Mouse (Mus musculus) T-helper 1 cell (primary cell): ENCODE measurements around the gene Cacna1e.

Source experiments
- in situ Hi-C: fragments of 300-600 bp; cut with MboI, MseI; formaldehyde crosslinking; loops from one replicate; pipeline ENCODE4 v1.15.1; 2025; ENCODE audit warnings: high pct_unique_total_duplicates

Cacna1e gene

GRCm38 (mm10) chr1:154839272-154839671 lies 45.0 kb downstream of the Cacna1e start:
- in situ Hi-C loops: no loop called here

DNA sequence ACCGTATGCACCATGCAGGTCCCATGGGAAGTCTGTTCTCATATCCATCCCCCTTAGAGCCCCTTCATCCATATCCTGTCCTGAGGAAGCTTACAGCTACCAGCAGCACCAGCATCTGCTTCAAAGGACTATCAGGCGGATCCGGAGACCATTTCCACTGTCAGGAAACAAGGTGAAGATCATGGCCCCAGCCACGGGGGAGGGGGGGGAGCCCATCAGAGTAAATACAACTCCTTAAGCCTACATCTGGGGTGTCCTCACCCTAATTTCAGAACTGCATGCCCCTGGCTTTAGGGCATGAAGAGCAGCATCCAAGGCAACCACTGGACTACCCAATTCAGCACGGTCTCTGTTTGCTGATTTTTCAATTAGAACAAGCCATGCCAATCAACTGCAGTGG lies 47.8 kb downstream of the Cacna1e start:
- in situ Hi-C loops: no loop called here

GRCm38 (mm10) chr1:154832168-154832539 lies 52.1 kb downstream of the Cacna1e start:
- in situ Hi-C loops: no loop called here

- in situ Hi-C loops: no loop called here
Observed at GRCm38 (mm10) chr1:154831269-154832167, 52.8 kb downstream of the Cacna1e start.

DNA sequence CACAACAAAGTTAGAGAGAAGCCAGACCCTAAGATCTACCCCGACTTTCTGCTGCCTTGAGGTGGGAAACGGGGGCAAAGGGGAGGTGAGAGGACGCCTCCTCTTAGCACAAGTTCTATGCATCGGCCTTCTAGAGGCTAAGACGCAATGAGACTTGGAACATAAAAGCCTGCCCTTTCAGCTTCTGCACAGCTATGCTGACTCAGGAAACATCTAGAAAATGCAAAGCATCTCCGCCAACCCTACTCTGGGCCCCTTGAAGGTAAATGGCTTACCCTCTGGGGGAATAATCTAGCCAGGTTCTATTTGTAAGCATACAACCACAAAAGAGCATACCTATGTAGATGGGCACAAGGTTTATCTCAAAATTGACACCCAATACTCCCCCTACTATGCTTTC lies 54.2 kb downstream of the Cacna1e start:
- in situ Hi-C loops: no loop called here

- in situ Hi-C loops: no loop called here
Observed at GRCm38 (mm10) chr1:154823098-154823497, 61.2 kb downstream of the Cacna1e start.

- in situ Hi-C loops: no loop called here
Observed at GRCm38 (mm10) chr1:154820422-154820821, 63.9 kb downstream of the Cacna1e start.

DNA sequence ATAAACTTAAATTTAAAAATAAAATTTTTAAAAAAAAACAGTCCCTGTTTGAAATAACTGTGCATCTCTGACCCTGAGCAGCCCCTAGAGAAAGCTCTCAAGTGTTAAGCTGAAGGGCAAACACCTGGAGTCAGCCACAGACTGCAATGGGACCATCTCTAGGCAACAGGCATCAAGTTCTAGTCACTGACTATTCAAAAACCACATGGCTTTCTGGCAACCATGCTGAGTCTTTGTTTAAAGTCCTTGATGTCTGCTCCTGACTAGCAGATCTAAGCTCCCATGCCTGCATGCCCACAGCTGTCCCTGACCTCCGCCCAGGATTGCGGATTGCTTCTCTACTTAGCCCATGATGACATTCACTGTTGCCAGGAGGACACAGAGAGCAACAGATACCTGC lies 64.3 kb downstream of the Cacna1e start:
- in situ Hi-C loops: no loop called here

GRCm38 (mm10) chr1:154818742-154819141 lies 65.6 kb downstream of the Cacna1e start:
- in situ Hi-C loops: no loop called here

- in situ Hi-C loops: no loop called here
Observed at GRCm38 (mm10) chr1:154816836-154817235, 67.5 kb downstream of the Cacna1e start.

DNA sequence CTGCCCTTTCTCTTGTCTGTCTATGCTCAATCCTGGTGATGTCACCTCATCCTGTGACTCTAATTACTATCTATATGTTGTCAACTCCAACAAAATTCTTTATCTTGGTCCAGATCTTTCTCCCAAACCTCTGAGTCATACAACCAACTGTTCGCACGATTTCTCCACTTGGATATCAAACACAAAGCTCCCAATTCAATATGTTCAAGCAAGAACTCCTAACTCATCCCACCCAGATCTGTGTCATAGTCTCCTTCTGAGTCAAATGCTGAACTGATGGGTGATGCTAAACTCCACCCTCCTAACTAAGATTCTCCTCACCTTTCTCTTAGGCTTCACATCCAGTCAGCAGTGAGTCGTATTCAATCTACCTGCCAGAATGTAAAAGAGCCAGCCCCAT lies 68.0 kb downstream of the Cacna1e start:
- in situ Hi-C loops: no loop called here

DNA sequence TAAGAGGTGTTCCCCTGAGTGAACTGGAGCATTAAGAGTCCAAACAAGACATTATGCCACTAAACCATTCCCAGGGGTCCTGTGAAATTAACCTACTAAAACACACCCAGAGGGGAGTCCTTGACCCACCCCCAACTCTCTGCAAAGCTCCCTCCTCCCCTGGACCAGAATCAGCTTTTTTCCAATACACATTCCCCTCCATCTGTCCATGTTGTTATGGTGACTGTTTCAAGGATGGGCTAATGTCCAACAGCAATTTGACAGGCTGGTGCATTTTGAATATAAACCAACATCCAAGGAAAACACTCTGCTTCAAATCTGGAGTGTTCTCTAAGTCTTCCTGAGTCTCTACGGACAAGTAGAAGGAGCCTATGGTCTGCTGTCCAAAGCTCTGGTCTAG lies 78.6 kb downstream of the Cacna1e start:
- in situ Hi-C loops: no loop called here

DNA sequence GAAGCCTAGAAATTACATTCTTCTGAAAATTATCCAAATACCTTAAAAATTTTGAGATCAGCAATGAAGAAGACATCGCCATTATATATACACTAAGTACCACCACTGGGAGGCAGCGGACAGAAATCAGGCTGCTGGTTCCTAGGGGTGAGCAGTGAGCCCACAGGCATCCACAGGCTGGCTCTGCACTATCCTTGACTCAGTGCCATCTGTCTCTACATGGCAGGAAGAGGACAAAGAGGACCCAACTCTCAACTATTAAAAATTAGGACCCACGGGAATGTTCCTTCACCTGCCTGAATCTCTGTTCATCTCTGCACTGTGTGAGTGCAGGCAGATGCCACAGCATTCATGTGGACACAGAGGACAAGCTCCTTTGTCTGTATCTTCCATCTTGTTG lies 79.3 kb downstream of the Cacna1e start:
- in situ Hi-C loops: no loop called here

GRCm38 (mm10) chr1:154802301-154802904 lies 81.9 kb downstream of the Cacna1e start:
- in situ Hi-C loops: no loop called here

GRCm38 (mm10) chr1:154799257-154799656 lies 85.0 kb downstream of the Cacna1e start:
- in situ Hi-C loops: loop anchor here (25.0 kb wide), 1 partner anchor 738 kb away; no protein-coding TSS in a partner anchor

DNA sequence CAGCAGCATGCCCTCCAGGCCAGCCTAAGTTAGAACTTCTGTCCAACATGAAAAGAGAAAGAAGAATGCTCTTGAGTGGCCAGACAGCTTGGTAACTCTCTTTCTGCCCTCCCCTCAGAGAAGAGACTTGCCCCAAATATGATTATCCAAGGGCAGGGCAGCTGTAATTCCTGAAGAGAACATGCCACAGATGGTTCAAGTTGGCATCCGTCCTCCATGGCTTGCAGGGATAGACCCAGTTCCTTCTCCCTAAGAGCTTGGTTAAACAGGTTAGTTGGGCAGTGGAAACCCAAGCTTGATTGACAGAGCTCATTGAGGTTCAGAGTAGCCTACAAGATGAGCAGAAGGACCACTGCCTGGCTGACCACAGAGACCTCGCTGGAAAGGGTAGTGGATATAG lies 85.5 kb downstream of the Cacna1e start:
- in situ Hi-C loops: loop anchor here (25.0 kb wide), 1 partner anchor 739 kb away; no protein-coding TSS in a partner anchor

GRCm38 (mm10) chr1:154796685-154797084 lies 87.6 kb downstream of the Cacna1e start:
- in situ Hi-C loops: loop anchor here (25.0 kb wide), 1 partner anchor 741 kb away; no protein-coding TSS in a partner anchor

GRCm38 (mm10) chr1:154794518-154794951 lies 89.8 kb downstream of the Cacna1e start:
- in situ Hi-C loops: loop anchor here (25.0 kb wide), 1 partner anchor 743 kb away; no protein-coding TSS in a partner anchor

DNA sequence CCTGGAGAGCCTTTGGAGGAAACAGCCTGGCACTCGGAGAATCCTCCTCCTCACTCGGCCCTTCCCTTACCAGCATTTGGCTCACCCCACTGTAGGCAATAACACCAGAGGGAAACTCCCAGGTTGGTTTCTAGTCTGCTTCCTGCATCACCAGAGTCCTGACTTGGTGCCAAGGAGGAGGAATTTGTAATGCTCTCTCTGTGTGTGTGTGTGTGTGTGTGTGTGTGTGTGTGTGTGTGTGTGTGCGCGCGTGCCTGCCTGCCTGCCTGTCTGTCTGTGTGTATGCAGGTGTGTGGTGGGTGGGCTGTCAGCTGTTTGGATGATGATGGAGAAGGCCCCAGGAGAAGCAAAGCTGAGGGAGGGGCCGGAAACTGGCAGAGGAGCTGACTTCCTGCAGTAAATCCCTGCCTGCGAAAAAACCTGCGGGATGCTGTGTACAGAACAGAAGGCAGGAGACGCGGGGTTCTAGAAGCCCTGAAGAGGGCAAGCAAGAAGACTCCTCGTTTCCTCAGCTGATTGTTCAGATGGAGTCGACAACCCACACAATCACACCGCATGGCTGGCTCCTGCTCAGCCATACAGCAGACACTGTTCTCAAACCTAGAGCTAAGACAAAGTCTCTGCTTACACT lies 92.6 kb downstream of the Cacna1e start:
- in situ Hi-C loops: loop anchor here (25.0 kb wide), 1 partner anchor 746 kb away; no protein-coding TSS in a partner anchor

DNA sequence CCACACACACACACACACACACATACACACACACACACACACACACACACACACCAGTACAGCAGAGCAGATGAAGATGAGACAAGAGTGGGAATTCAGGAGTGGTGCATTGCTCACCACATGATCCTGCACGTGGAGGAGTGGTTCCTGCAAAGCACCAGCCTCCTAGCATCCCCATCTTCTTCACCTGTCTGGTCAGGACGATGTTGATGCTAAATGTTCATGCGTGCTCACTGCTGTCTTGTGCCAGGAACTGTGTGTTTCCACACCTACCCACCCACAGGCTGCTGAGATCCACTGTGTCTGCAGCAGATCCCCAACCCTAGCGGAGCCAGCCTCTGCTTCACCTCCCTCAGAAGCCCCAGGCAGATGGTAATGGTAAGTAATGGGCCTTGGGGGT lies 95.8 kb downstream of the Cacna1e start:
- in situ Hi-C loops: loop anchor here (5.0 to 25.0 kb wide), 3 partner anchors 219 to 749 kb away; no protein-coding TSS in a partner anchor

DNA sequence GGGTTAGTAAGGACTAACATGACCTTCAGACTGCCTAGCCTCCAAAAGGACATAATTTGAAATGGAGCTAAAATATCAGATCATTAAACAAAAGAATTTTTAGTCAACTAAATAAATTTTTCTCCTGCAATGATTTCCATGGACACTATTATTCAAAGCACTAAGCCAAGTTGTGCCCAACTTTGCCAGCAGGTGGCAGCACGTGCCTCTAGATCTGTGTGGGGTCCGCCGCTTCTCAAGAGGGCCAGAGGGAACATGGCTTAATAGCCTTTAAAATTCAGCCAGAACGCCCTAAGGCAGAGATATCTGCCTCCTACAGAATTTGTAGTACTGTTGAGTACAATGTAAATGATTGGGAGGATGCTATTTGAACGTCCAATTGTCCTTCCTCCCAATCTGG lies 96.2 kb downstream of the Cacna1e start:
- in situ Hi-C loops: loop anchor here (5.0 to 25.0 kb wide), 3 partner anchors 219 to 749 kb away; no protein-coding TSS in a partner anchor

- in situ Hi-C loops: loop anchor here (5.0 to 25.0 kb wide), 3 partner anchors 220 to 750 kb away; no protein-coding TSS in a partner anchor
Observed at GRCm38 (mm10) chr1:154787418-154787817, 96.9 kb downstream of the Cacna1e start.
